Mouse (Mus musculus): ENCODE data around the gene Aida. TPM values are rescaled to one million over a fixed set of nuclear protein-coding genes. Genes with fewer than 3 reads are reported as not detected.

Aida gene
- polyA plus RNA-seq, 1 experiment, result 18.9 TPM

GRCm38 (mm10) chr1:183267666-183268065 is 28.7 kb upstream of the Aida start:
- H3K4me3 ChIP-seq (ENCODE audit: control insufficient read depth, low read depth, low read length), result no peak overlapping the region
- no peaks in the 10 kb centered on the region for H3K27me3 ChIP-seq (ENCODE audit: control insufficient read depth, insufficient read depth, low read length)
- peaks cover 2% of the 10 kb centered on the region; the same call in 1 of the 2 replicates for H3K4me1 ChIP-seq (ENCODE audit: control insufficient read depth, insufficient read depth, low read length)
- TF ChIP-seq POLR2A (IDR thresholded peaks at IDR 0.05; ENCODE audit: control insufficient read depth, low read depth, low read length) (no peak), CTCF (IDR thresholded peaks at IDR 0.05; ENCODE audit: control insufficient read depth, insufficient read depth, insufficient replicate concordance, low read depth, low read length) (no peak)
- no peak overlapping the region for H3K27ac ChIP-seq (ENCODE audit: control insufficient read depth, insufficient read depth, low read depth, low read length)
- H3K36me3 ChIP-seq (ENCODE audit: control insufficient read depth, insufficient read depth, low read length), result no peaks in the 10 kb centered on the region

DNA sequence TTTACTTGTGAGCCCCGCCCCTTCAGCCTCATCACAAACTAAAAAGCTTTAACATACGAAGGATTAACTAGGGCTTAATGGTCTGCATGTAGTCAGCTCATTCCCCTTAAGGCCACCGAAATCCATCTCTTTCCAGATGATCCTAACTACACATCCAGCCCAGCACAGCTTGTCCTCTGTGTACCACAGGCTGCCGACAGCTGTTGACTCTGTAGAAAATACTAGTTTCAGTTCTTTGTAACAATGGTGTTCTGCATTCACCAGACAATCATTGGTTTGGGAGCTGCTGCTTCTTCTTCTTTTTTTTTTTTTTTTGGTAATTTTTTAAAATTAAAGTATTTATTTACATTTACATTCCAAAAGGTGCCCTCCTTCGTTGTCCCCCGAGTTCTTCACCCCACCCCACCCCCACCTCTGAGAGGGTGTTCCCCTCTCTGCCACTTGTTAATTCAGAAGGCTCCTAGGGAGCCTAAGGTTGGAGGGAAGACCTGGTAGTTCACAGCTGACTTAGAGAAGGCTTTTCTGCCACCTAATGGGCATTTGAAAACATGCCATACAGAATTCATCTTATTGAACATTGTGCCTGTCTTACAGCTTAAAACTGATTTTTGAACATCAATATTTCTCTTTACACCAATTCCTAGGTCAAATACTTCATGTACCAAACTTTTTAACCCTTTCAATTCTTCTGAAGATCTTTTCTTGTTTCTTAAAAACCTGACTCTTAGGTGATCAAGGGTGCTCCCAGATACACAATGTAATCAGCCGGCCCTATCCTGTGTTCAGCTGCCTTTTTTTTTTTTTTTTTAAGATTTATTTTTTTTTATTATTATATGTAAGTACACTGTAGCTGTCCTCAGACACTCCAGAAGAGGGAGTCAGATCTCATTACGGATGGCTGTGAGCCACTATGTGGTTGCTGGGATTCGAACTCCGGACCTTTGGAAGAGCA is 23.2 kb upstream of the Aida start:
- Histone ChIP-seq H3K4me1 (ENCODE audit: control insufficient read depth, insufficient read depth, low read length) (0 out of 2 replicates have a peak, but pooled peaks cover 2% of the 10 kb centered on the region), H3K27me3 (ENCODE audit: control insufficient read depth, insufficient read depth, low read length) (no peaks in the 10 kb centered on the region), H3K27ac (ENCODE audit: control insufficient read depth, insufficient read depth, low read depth, low read length) (no peak overlapping the region), H3K36me3 (ENCODE audit: control insufficient read depth, insufficient read depth, low read length) (no peaks in the 10 kb centered on the region), H3K4me3 (ENCODE audit: control insufficient read depth, low read depth, low read length) (no peak overlapping the region)
- TF ChIP-seq CTCF (IDR thresholded peaks at IDR 0.05; ENCODE audit: control insufficient read depth, insufficient read depth, insufficient replicate concordance, low read depth, low read length), result no peak
- TF ChIP-seq POLR2A (IDR thresholded peaks at IDR 0.05; ENCODE audit: control insufficient read depth, low read depth, low read length), result no peak

DNA sequence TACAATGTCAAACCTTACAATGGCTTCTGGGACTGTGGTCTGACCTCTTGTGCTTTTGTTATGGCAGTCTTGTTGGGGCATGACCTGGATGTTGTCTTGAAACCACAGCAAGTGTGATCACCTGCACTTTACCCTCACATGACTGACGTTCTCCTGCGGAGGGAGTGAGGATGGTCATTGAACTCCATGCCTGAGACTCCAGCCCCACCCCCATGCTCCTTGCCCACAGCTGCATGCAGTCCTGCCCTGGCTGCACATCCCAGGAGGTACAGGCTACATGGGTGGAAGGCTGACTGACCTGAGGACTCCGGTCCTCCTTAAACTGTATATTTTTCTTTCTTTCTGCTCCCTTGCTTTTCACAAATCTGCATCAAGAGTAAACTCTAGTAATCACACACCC is 22.0 kb upstream of the Aida start:
- 0 out of 2 replicates have a peak, but pooled peaks cover 2% of the 10 kb centered on the region for H3K4me1 ChIP-seq (ENCODE audit: control insufficient read depth, insufficient read depth, low read length)
- H3K36me3 ChIP-seq (ENCODE audit: control insufficient read depth, insufficient read depth, low read length), result no peaks in the 10 kb centered on the region; the same call in 1 of the 2 replicates
- TF ChIP-seq POLR2A (IDR thresholded peaks at IDR 0.05; ENCODE audit: control insufficient read depth, low read depth, low read length) (no peak), CTCF (IDR thresholded peaks at IDR 0.05; ENCODE audit: control insufficient read depth, insufficient read depth, insufficient replicate concordance, low read depth, low read length) (no peak)
- H3K27me3 ChIP-seq (ENCODE audit: control insufficient read depth, insufficient read depth, low read length), result no peaks in the 10 kb centered on the region
- no peak overlapping the region for H3K27ac ChIP-seq (ENCODE audit: control insufficient read depth, insufficient read depth, low read depth, low read length)
- H3K4me3 ChIP-seq (ENCODE audit: control insufficient read depth, low read depth, low read length), result no peak overlapping the region

DNA sequence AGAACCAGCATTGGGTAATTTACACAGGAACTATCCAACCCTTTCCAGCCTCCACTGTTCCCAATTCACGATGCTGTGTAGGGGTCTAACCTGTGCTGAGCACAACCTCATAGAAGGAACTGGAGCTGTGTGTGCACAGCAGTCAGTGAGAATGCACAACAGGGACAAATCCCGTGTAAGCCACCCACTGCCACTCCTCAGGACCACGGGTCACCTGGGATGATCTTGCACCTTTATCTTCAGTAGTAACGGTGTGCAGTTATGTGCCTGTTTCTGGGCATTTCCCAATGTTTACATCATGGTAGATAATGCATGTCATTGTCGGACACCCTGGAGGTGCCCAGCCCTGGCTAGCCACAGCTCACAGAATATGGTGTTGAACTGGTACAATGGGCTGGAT is 20.6 kb upstream of the Aida start:
- 0 out of 2 replicates have a peak, but pooled peaks cover 2% of the 10 kb centered on the region for H3K4me1 ChIP-seq (ENCODE audit: control insufficient read depth, insufficient read depth, low read length)
- H3K27ac ChIP-seq (ENCODE audit: control insufficient read depth, insufficient read depth, low read depth, low read length), result no peak overlapping the region
- H3K27me3 ChIP-seq (ENCODE audit: control insufficient read depth, insufficient read depth, low read length), result no peaks in the 10 kb centered on the region
- TF ChIP-seq POLR2A (IDR thresholded peaks at IDR 0.05; ENCODE audit: control insufficient read depth, low read depth, low read length) (no peak), CTCF (IDR thresholded peaks at IDR 0.05; ENCODE audit: control insufficient read depth, insufficient read depth, insufficient replicate concordance, low read depth, low read length) (no peak)
- H3K4me3 ChIP-seq (ENCODE audit: control insufficient read depth, low read depth, low read length), result no peak overlapping the region
- H3K36me3 ChIP-seq (ENCODE audit: control insufficient read depth, insufficient read depth, low read length), result peaks cover 1% of the 10 kb centered on the region

DNA sequence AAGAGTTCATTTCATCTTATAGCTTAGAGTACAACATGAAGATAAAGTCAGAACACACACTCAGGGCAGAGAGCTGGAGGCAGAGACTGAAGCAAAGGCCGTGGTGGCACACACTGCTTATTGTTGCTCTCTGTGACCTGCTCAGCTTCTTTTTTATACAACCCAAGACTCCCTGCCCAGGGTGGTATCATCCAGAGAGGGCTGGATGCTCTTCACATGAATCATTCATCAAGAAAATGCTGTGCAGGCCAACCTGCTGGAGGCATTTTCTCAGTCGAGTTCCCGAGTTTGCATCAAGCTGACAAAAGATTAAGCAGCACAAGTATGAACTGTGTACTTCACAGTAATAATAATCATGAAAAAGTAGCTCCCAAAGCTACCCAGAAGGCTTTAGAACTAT is 8.0 kb upstream of the Aida start:
- H3K27ac ChIP-seq (ENCODE audit: control insufficient read depth, insufficient read depth, low read depth, low read length), result no peak overlapping the region

DNA sequence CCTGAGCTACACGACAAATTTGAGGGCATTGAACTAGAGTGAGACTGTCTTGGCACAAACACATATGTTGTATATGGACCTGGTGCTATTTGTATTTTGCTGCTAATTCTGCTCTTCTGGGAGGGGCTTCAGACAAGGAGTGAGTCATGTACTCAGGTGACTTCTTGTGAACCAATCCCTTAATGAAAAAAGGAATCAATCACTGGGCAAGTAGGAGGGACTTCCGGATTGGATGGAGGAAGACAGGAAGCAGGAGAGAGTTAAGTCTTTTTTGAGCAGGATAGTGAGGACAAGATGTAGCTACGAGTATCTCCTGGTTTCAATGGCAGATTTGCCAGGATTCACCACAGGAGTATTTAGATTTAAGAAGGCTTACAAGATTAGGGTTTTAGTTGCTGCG is 6.8 kb upstream of the Aida start:
- H3K27me3 ChIP-seq (ENCODE audit: control insufficient read depth, insufficient read depth, low read length), result no peaks in the 10 kb centered on the region
- no peak overlapping the region for H3K27ac ChIP-seq (ENCODE audit: control insufficient read depth, insufficient read depth, low read depth, low read length)
- TF ChIP-seq CTCF (IDR thresholded peaks at IDR 0.05; ENCODE audit: control insufficient read depth, insufficient read depth, insufficient replicate concordance, low read depth, low read length), result no peak
- no peak for TF ChIP-seq POLR2A (IDR thresholded peaks at IDR 0.05; ENCODE audit: control insufficient read depth, low read depth, low read length)
- no peaks in the 10 kb centered on the region for H3K4me1 ChIP-seq (ENCODE audit: control insufficient read depth, insufficient read depth, low read length)
- peaks cover 2% of the 10 kb centered on the region for H3K36me3 ChIP-seq (ENCODE audit: control insufficient read depth, insufficient read depth, low read length)
- H3K4me3 ChIP-seq (ENCODE audit: control insufficient read depth, low read depth, low read length), result no peak overlapping the region

More for the DNA sequence above, 8.0 kb upstream of the Aida start:
- no peak overlapping the region for H3K4me3 ChIP-seq (ENCODE audit: control insufficient read depth, low read depth, low read length)
- no peaks in the 10 kb centered on the region for H3K27me3 ChIP-seq (ENCODE audit: control insufficient read depth, insufficient read depth, low read length)
- no peak for TF ChIP-seq POLR2A (IDR thresholded peaks at IDR 0.05; ENCODE audit: control insufficient read depth, low read depth, low read length)
- no peak for TF ChIP-seq CTCF (IDR thresholded peaks at IDR 0.05; ENCODE audit: control insufficient read depth, insufficient read depth, insufficient replicate concordance, low read depth, low read length)
- no peaks in the 10 kb centered on the region for H3K4me1 ChIP-seq (ENCODE audit: control insufficient read depth, insufficient read depth, low read length)
- H3K36me3 ChIP-seq (ENCODE audit: control insufficient read depth, insufficient read depth, low read length), result peaks cover 2% of the 10 kb centered on the region

DNA sequence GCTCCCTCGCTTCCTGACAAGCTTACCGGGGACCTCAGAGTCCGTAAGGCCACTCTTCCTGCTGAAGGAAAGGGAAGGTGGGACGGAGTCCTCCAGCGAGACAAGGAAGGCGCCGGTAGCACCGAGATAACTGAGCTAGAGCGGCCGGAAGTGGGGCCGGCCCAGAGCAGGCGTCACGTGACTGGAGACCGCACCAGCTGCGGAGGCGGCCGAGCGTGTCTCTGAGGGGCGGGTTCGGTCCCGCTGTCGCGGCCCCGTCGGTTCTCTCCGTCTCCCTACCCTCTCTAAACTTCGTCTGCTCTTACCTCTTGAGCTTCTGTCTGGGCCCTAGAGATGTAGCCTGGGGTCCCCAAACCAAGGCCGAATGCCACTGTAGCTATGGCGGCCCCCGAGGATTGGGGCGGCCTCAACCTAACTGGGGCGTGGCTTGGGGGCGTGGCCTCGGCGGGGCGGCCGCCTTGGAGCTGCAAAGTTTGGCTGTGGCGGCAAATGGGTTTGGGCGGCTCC is 540 bp downstream of the Aida start, which contains the start of gene Brox:
Gene Brox (minus strand): TSS at position 393 of the 507 bp plus-strand sequence.
- Histone ChIP-seq H3K27me3 (ENCODE audit: control insufficient read depth, insufficient read depth, low read length) (no peaks in the 10 kb centered on the region), H3K27ac (ENCODE audit: control insufficient read depth, insufficient read depth, low read depth, low read length) (peak within 1 kb of the TSS; percentile 84), H3K4me3 (ENCODE audit: control insufficient read depth, low read depth, low read length) (peak within 1 kb of the TSS; percentile 92), H3K36me3 (ENCODE audit: control insufficient read depth, insufficient read depth, low read length) (peaks cover 2% of the 10 kb centered on the region), H3K4me1 (ENCODE audit: control insufficient read depth, insufficient read depth, low read length) (no peaks in the 10 kb centered on the region)
- no peak for TF ChIP-seq CTCF (IDR thresholded peaks at IDR 0.05; ENCODE audit: control insufficient read depth, insufficient read depth, insufficient replicate concordance, low read depth, low read length)
- peak; percentile 74 for TF ChIP-seq POLR2A (IDR thresholded peaks at IDR 0.05; ENCODE audit: control insufficient read depth, low read depth, low read length)
